Mouse (Mus musculus) thymus, adult 2 months (tissue): ENCODE measurements around the gene Sema3b. TPM values are rescaled to one million over a fixed set of nuclear protein-coding genes. Genes with fewer than 3 reads are reported as not detected.
A peak's percentile ranks its signal among the peaks of the same experiment; 100 is the strongest.

Experiments
- DNase-seq: peaks from one replicate; pipeline ENCODE4 v3.0.0; 2021
- H3K27ac ChIP-seq: fragments of 200-500 bp; 2 replicates; pipeline ENCODE4 v1.5.1; 2012; ENCODE audit warnings: low read length, control low read depth; ENCODE audit not compliant: control insufficient read depth, insufficient read depth
- H3K27me3 ChIP-seq: fragments of 200-500 bp; 2 replicates; pipeline ENCODE4 v1.6.1; 2012; ENCODE audit warnings: mild to moderate bottlenecking, low read length, moderate library complexity, mixed read lengths; ENCODE audit not compliant: control insufficient read depth, insufficient read depth
- H3K36me3 ChIP-seq: fragments of 200-500 bp; 2 replicates; pipeline ENCODE4 v1.6.1; 2012; ENCODE audit warnings: mild to moderate bottlenecking, low read length, moderate library complexity; ENCODE audit not compliant: control insufficient read depth, insufficient read depth
- H3K4me1 ChIP-seq: fragments of 200-500 bp; replicated peaks from 2 replicates; pipeline ENCODE4 v1.6.1; 2012; ENCODE audit warnings: low read length; ENCODE audit not compliant: control insufficient read depth, insufficient read depth
- H3K4me3 ChIP-seq: fragments of 200-500 bp; 2 replicates; pipeline ENCODE4 v1.5.1; 2012; ENCODE audit warnings: mild to moderate bottlenecking, low read length, control low read depth, moderate library complexity; ENCODE audit not compliant: control insufficient read depth, insufficient read depth
- CTCF ChIP-seq: fragments of 200-500 bp; IDR thresholded peaks from 2 replicates; pipeline ENCODE4 v1.5.1; 2012; ENCODE audit warnings: mild to moderate bottlenecking, control low read depth, low read length, moderate library complexity, borderline replicate concordance; ENCODE audit not compliant: control insufficient read depth, poor library complexity, insufficient read depth; ENCODE audit errors: extremely low read depth
- POLR2A ChIP-seq: fragments of 200-500 bp; IDR thresholded peaks from 2 replicates; pipeline ENCODE4 v1.6.1; 2012; ENCODE audit warnings: mild to moderate bottlenecking, low read length, control low read depth, moderate library complexity; ENCODE audit not compliant: control insufficient read depth, poor library complexity, insufficient read depth; ENCODE audit errors: extremely low read depth
- WGBS: fragments of 180-500 bp; shearing (Covaris S2); methylation state at CpG from one replicate; pipeline ENCODE4 v1.1.7; 2018; 5-methylcytosine and 5-hydroxymethylcytosine counted together
- polyA plus RNA-seq: library from polyadenylated mRNA; depleted of rRNA; stranded (reverse); fragments of >200 nt; gene quantifications from 2 replicates; pipeline ENCODE4 v1.2.3, GENCODE M21; 2012

Sema3b gene
- polyA plus RNA-seq, 1 experiment = 4.9 TPM

- peak; percentile 33 for DNase-seq
- Histone ChIP-seq H3K27me3 (no peaks in the 10 kb centered on the region), H3K4me1 (peaks cover 88% of the 10 kb centered on the region), H3K27ac (peak overlapping the region; percentile 79), H3K36me3 (no peaks in the 10 kb centered on the region), H3K4me3 (no peak overlapping the region)
- 68% methylated on average over 15 of the region's 15 CpGs for WGBS
- TF ChIP-seq POLR2A (no peak), CTCF (no peak)
Observed at GRCm38 (mm10) chr9:107628721-107629410, 19.8 kb upstream of the Sema3b start.

- DNase-seq = peak; percentile 22
- no peak for TF ChIP-seq POLR2A
- no peak for TF ChIP-seq CTCF
- Histone ChIP-seq H3K4me1 (peaks cover 90% of the 10 kb centered on the region), H3K27ac (peak overlapping the region; percentile 75), H3K36me3 (no peaks in the 10 kb centered on the region), H3K27me3 (no peaks in the 10 kb centered on the region), H3K4me3 (no peak overlapping the region)
- WGBS = 73% methylated on average over 20 of the region's 20 CpGs
Observed at GRCm38 (mm10) chr9:107627387-107628255, 18.6 kb upstream of the Sema3b start.

- H3K27me3 ChIP-seq = no peaks in the 10 kb centered on the region
- 0% methylated on average over 2 of the region's 2 CpGs for WGBS
- H3K4me1 ChIP-seq = peaks cover 82% of the 10 kb centered on the region
- 0 out of 2 replicates have a peak, but pooled peaks cover 4% of the 10 kb centered on the region for H3K36me3 ChIP-seq
- H3K27ac ChIP-seq = peak overlapping the region; percentile 75
- peak; percentile 94 for DNase-seq
- peak overlapping the region; percentile 26 for H3K4me3 ChIP-seq
- TF ChIP-seq CTCF = peak; percentile 96; the same call in 1 of the 2 replicates
- TF ChIP-seq POLR2A = 0 out of 2 replicates have a peak, but pooled peaks have one; percentile 15
Observed at GRCm38 (mm10) chr9:107626844-107627277, 17.8 kb upstream of the Sema3b start.

- Histone ChIP-seq H3K36me3 (0 out of 2 replicates have a peak, but pooled peaks cover 4% of the 10 kb centered on the region), H3K27ac (peak overlapping the region; percentile 75), H3K27me3 (no peaks in the 10 kb centered on the region), H3K4me1 (peaks cover 76% of the 10 kb centered on the region), H3K4me3 (peak overlapping the region; percentile 26)
- no peak for DNase-seq
- 56% methylated on average over 15 of the region's 15 CpGs for WGBS
- no peak for TF ChIP-seq POLR2A
- TF ChIP-seq CTCF = no peak
Observed at GRCm38 (mm10) chr9:107626158-107626843, 17.3 kb upstream of the Sema3b start.

GRCm38 (mm10) chr9:107625351-107626128 is 16.5 kb upstream of the Sema3b start:
- Histone ChIP-seq H3K27me3 (no peaks in the 10 kb centered on the region), H3K4me3 (no peak overlapping the region), H3K4me1 (peaks cover 69% of the 10 kb centered on the region), H3K27ac (peak overlapping the region; percentile 86), H3K36me3 (peaks cover 4% of the 10 kb centered on the region; the same call in 1 of the 2 replicates)
- 91% methylated on average over 12 of the region's 12 CpGs for WGBS
- DNase-seq = peak; percentile 43
- TF ChIP-seq POLR2A = no peak

- no peak for DNase-seq
- H3K4me3 ChIP-seq = peak overlapping the region; percentile 9
- WGBS = 75% methylated on average over 3 of the region's 3 CpGs
- H3K4me1 ChIP-seq = peaks cover 63% of the 10 kb centered on the region
- peaks cover 10% of the 10 kb centered on the region for H3K36me3 ChIP-seq
- TF ChIP-seq CTCF (no peak), POLR2A (no peak)
- H3K27ac ChIP-seq = peak overlapping the region; percentile 86
- H3K27me3 ChIP-seq = no peaks in the 10 kb centered on the region
Observed at GRCm38 (mm10) chr9:107624951-107625350, 15.9 kb upstream of the Sema3b start.
